Mouse (Mus musculus): ENCODE measurements around the gene Cpt1a. TPM values are rescaled to one million over a fixed set of nuclear protein-coding genes. Genes with fewer than 3 reads are reported as not detected.

The Cpt1a gene
- polyA plus RNA-seq (2014; fragmentation: Nextera tagmentation; extraction: Ambion mirVana), result 19.6 and 22.4 TPM in 2 replicates

- ATAC-seq (ENCODE audit: low FRiP score) (no peak), DNase-seq (ENCODE audit: low spot score) (no peak)
- Histone ChIP-seq H3K27ac (no peak within 1 kb of the TSS), H3K4me1 (replicated peaks; ENCODE audit: control insufficient read depth, insufficient read depth, low read length) (peaks cover 11% of the 10 kb centered on the region; the same call in 1 of the 2 replicates), H3K4me3 (replicated peaks; ENCODE audit: low read length) (peak within 1 kb of the TSS; percentile 47), H3K4me2 (replicated peaks) (peak within 1 kb of the TSS; percentile 79), H3K9me3 (ENCODE audit: control insufficient read depth, low read length) (no peaks in the 10 kb centered on the region), H3K9ac (peak within 1 kb of the TSS; percentile 56), H3K27me3 (ENCODE audit: control insufficient read depth, insufficient read depth, low read length) (peaks cover 42% of the 10 kb centered on the region), H3K36me3 (replicated peaks; ENCODE audit: control insufficient read depth, insufficient read depth) (no peaks in the 10 kb centered on the region)
- 6% methylated on average over 26 of the region's 26 CpGs for WGBS
These were observed at the start of gene Cpt1a for GRCm38 (mm10) chr19:3322261-3322969. Cpt1a (plus strand) TSS chr19:3322334.

- WGBS, result 94% methylated on average over 9 of the region's 9 CpGs
- no peak for DNase-seq (ENCODE audit: low spot score)
- no peak overlapping the region for H3K4me3 ChIP-seq (replicated peaks; ENCODE audit: low read length)
- no peak overlapping the region for H3K4me2 ChIP-seq (replicated peaks)
- H3K27me3 ChIP-seq (ENCODE audit: control insufficient read depth, insufficient read depth, low read length), result no peaks in the 10 kb centered on the region
- H3K9me3 ChIP-seq (ENCODE audit: control insufficient read depth, low read length), result no peaks in the 10 kb centered on the region
- no peak overlapping the region for H3K9ac ChIP-seq
- H3K27ac ChIP-seq, result no peak overlapping the region
- peaks cover 96% of the 10 kb centered on the region for H3K36me3 ChIP-seq (replicated peaks; ENCODE audit: control insufficient read depth, insufficient read depth)
- no peak for ATAC-seq (ENCODE audit: low FRiP score)
- no peaks in the 10 kb centered on the region for H3K4me1 ChIP-seq (replicated peaks; ENCODE audit: control insufficient read depth, insufficient read depth, low read length)
These were observed 48.8 kb upstream of the Cpt1a start for GRCm38 (mm10) chr19:3273331-3273730.

- H3K9ac ChIP-seq, result no peak overlapping the region
- DNase-seq (ENCODE audit: low spot score), result no peak
- 87% methylated on average over 3 of the region's 3 CpGs for WGBS
- no peak overlapping the region for H3K4me2 ChIP-seq (replicated peaks)
- no peak for ATAC-seq (ENCODE audit: low FRiP score)
- H3K9me3 ChIP-seq (ENCODE audit: control insufficient read depth, low read length), result no peaks in the 10 kb centered on the region
- H3K36me3 ChIP-seq (replicated peaks; ENCODE audit: control insufficient read depth, insufficient read depth), result peaks cover 92% of the 10 kb centered on the region
- H3K4me3 ChIP-seq (replicated peaks; ENCODE audit: low read length), result no peak overlapping the region
- H3K27me3 ChIP-seq (ENCODE audit: control insufficient read depth, insufficient read depth, low read length), result no peaks in the 10 kb centered on the region
- H3K27ac ChIP-seq, result no peak overlapping the region
- H3K4me1 ChIP-seq (replicated peaks; ENCODE audit: control insufficient read depth, insufficient read depth, low read length), result no peaks in the 10 kb centered on the region
These were observed 46.3 kb upstream of the Cpt1a start for GRCm38 (mm10) chr19:3275744-3276365.

- peaks cover 16% of the 10 kb centered on the region for H3K4me1 ChIP-seq (replicated peaks; ENCODE audit: control insufficient read depth, insufficient read depth, low read length)
- no peaks in the 10 kb centered on the region for H3K27me3 ChIP-seq (ENCODE audit: control insufficient read depth, insufficient read depth, low read length)
- H3K4me3 ChIP-seq (replicated peaks; ENCODE audit: low read length), result peak overlapping the region; percentile 77
- H3K27ac ChIP-seq, result no peak overlapping the region
- H3K9ac ChIP-seq, result peak overlapping the region; percentile 73
- peak overlapping the region; percentile 80 for H3K4me2 ChIP-seq (replicated peaks)
- no peaks in the 10 kb centered on the region for H3K9me3 ChIP-seq (ENCODE audit: control insufficient read depth, low read length)
- WGBS, result 80% methylated on average over 4 of the region's 4 CpGs
- ATAC-seq (ENCODE audit: low FRiP score) (no peak), DNase-seq (ENCODE audit: low spot score) (no peak)
- peaks cover 55% of the 10 kb centered on the region for H3K36me3 ChIP-seq (replicated peaks; ENCODE audit: control insufficient read depth, insufficient read depth)
These were observed 40.2 kb upstream of the Cpt1a start for GRCm38 (mm10) chr19:3281886-3282285.

- Histone ChIP-seq H3K36me3 (replicated peaks; ENCODE audit: control insufficient read depth, insufficient read depth) (peaks cover 56% of the 10 kb centered on the region), H3K4me1 (replicated peaks; ENCODE audit: control insufficient read depth, insufficient read depth, low read length) (peaks cover 16% of the 10 kb centered on the region), H3K27me3 (ENCODE audit: control insufficient read depth, insufficient read depth, low read length) (no peaks in the 10 kb centered on the region), H3K4me3 (replicated peaks; ENCODE audit: low read length) (peak within 1 kb of the TSS; percentile 77), H3K4me2 (replicated peaks) (peak within 1 kb of the TSS; percentile 80), H3K9ac (peak within 1 kb of the TSS; percentile 73), H3K9me3 (ENCODE audit: control insufficient read depth, low read length) (no peaks in the 10 kb centered on the region), H3K27ac (peak within 1 kb of the TSS; percentile 62)
- peak; percentile 93 for ATAC-seq (ENCODE audit: low FRiP score)
- under 1% methylated on average over 49 of the region's 49 CpGs for WGBS
- DNase-seq (ENCODE audit: low spot score), result peak; percentile 91
These were observed 39.3 kb upstream of the Cpt1a start, which contains the start of the genes Mrpl21 and Ighmbp2 for GRCm38 (mm10) chr19:3282572-3283467. Mrpl21 (plus strand) TSS chr19:3282901. Ighmbp2 (minus strand) TSS chr19:3283017.

GRCm38 (mm10) chr19:3289006-3289405, 33.1 kb upstream of the Cpt1a start:
- H3K9ac ChIP-seq, result no peak overlapping the region
- no peak overlapping the region for H3K4me3 ChIP-seq (replicated peaks; ENCODE audit: low read length)
- no peak for DNase-seq (ENCODE audit: low spot score)
- no peaks in the 10 kb centered on the region for H3K9me3 ChIP-seq (ENCODE audit: control insufficient read depth, low read length)
- ATAC-seq (ENCODE audit: low FRiP score), result no peak
- WGBS, result 89% methylated on average over 1 of the region's 1 CpGs
- no peaks in the 10 kb centered on the region for H3K27me3 ChIP-seq (ENCODE audit: control insufficient read depth, insufficient read depth, low read length)
- no peak overlapping the region for H3K27ac ChIP-seq
- peaks cover 78% of the 10 kb centered on the region for H3K36me3 ChIP-seq (replicated peaks; ENCODE audit: control insufficient read depth, insufficient read depth)
- H3K4me1 ChIP-seq (replicated peaks; ENCODE audit: control insufficient read depth, insufficient read depth, low read length), result no peaks in the 10 kb centered on the region
- no peak overlapping the region for H3K4me2 ChIP-seq (replicated peaks)

- H3K9ac ChIP-seq, result no peak overlapping the region
- no peaks in the 10 kb centered on the region for H3K9me3 ChIP-seq (ENCODE audit: control insufficient read depth, low read length)
- no peak overlapping the region for H3K27ac ChIP-seq
- H3K27me3 ChIP-seq (ENCODE audit: control insufficient read depth, insufficient read depth, low read length), result no peaks in the 10 kb centered on the region
- no peak overlapping the region for H3K4me3 ChIP-seq (replicated peaks; ENCODE audit: low read length)
- H3K36me3 ChIP-seq (replicated peaks; ENCODE audit: control insufficient read depth, insufficient read depth), result peaks cover 57% of the 10 kb centered on the region
- ATAC-seq (ENCODE audit: low FRiP score) (peak; percentile 70; the same call in 1 of the 2 replicates), DNase-seq (ENCODE audit: low spot score) (peak; percentile 71)
- H3K4me1 ChIP-seq (replicated peaks; ENCODE audit: control insufficient read depth, insufficient read depth, low read length), result no peaks in the 10 kb centered on the region
- 96% methylated on average over 2 of the region's 2 CpGs for WGBS
- H3K4me2 ChIP-seq (replicated peaks), result no peak overlapping the region
These were observed 30.1 kb upstream of the Cpt1a start for GRCm38 (mm10) chr19:3292028-3292427.

- Histone ChIP-seq H3K9ac (no peak overlapping the region), H3K27me3 (ENCODE audit: control insufficient read depth, insufficient read depth, low read length) (no peaks in the 10 kb centered on the region), H3K4me3 (replicated peaks; ENCODE audit: low read length) (no peak overlapping the region), H3K4me2 (replicated peaks) (no peak overlapping the region), H3K27ac (no peak overlapping the region), H3K4me1 (replicated peaks; ENCODE audit: control insufficient read depth, insufficient read depth, low read length) (no peaks in the 10 kb centered on the region), H3K36me3 (replicated peaks; ENCODE audit: control insufficient read depth, insufficient read depth) (peaks cover 47% of the 10 kb centered on the region), H3K9me3 (ENCODE audit: control insufficient read depth, low read length) (no peaks in the 10 kb centered on the region)
- DNase-seq (ENCODE audit: low spot score) (no peak), ATAC-seq (ENCODE audit: low FRiP score) (no peak)
- WGBS, result 88% methylated on average over 1 of the region's 1 CpGs
These were observed 29.1 kb upstream of the Cpt1a start for GRCm38 (mm10) chr19:3292993-3293392.

GRCm38 (mm10) chr19:3295245-3295644, 26.9 kb upstream of the Cpt1a start:
- no peak overlapping the region for H3K4me2 ChIP-seq (replicated peaks)
- no peaks in the 10 kb centered on the region for H3K27me3 ChIP-seq (ENCODE audit: control insufficient read depth, insufficient read depth, low read length)
- no peak overlapping the region for H3K9ac ChIP-seq
- 88% methylated on average over 6 of the region's 6 CpGs for WGBS
- no peaks in the 10 kb centered on the region for H3K4me1 ChIP-seq (replicated peaks; ENCODE audit: control insufficient read depth, insufficient read depth, low read length)
- H3K36me3 ChIP-seq (replicated peaks; ENCODE audit: control insufficient read depth, insufficient read depth), result peaks cover 24% of the 10 kb centered on the region
- DNase-seq (ENCODE audit: low spot score), result no peak
- H3K27ac ChIP-seq, result no peak overlapping the region
- H3K4me3 ChIP-seq (replicated peaks; ENCODE audit: low read length), result no peak overlapping the region
- H3K9me3 ChIP-seq (ENCODE audit: control insufficient read depth, low read length), result no peaks in the 10 kb centered on the region
- no peak for ATAC-seq (ENCODE audit: low FRiP score)
